Mouse (Mus musculus): ENCODE measurements around the gene Krtap4-8.
"Not testable (repeated sequence)": the region's sequence is repeated elsewhere in the genome, so short reads cannot be mapped to it uniquely, and the experiment has no call there.

Krtap4-8 gene

GRCm38 (mm10) chr11:99780604-99781003 lies at the start of gene Krtap4-8:
Gene Krtap4-8, minus strand, starts transcription at chr11:99780704.
- Histone ChIP-seq H3K27me3 (ENCODE audit: control insufficient read depth, insufficient read depth, low read length, poor library complexity, severe bottlenecking) (no peaks in the 10 kb centered on the region), H3K36me3 (ENCODE audit: control insufficient read depth, insufficient read depth, low read length, poor library complexity, severe bottlenecking) (no peaks in the 10 kb centered on the region)
- no peak for DNase-seq (ENCODE audit: low read depth, low spot score)

GRCm38 (mm10) chr11:99815566-99815965 lies 35.1 kb upstream of the Krtap4-8 start, which contains the start of gene Gm11564:
Gene Gm11564, minus strand, starts transcription at chr11:99815666.
- DNase-seq (ENCODE audit: low read depth, low spot score); H3K36me3 ChIP-seq (ENCODE audit: control insufficient read depth, insufficient read depth, low read length, poor library complexity, severe bottlenecking); H3K27me3 ChIP-seq (ENCODE audit: control insufficient read depth, insufficient read depth, low read length, poor library complexity, severe bottlenecking): not testable (repeated sequence)

- H3K36me3 ChIP-seq (ENCODE audit: control insufficient read depth, insufficient read depth, low read length, poor library complexity, severe bottlenecking); H3K27me3 ChIP-seq (ENCODE audit: control insufficient read depth, insufficient read depth, low read length, poor library complexity, severe bottlenecking); DNase-seq (ENCODE audit: low read depth, low spot score): not testable (repeated sequence)
These were observed 29.3 kb upstream of the Krtap4-8 start, which contains the start of gene Krtap4-13 for GRCm38 (mm10) chr11:99809792-99810191. Gene Krtap4-13, minus strand, starts transcription at chr11:99809892.

DNA sequence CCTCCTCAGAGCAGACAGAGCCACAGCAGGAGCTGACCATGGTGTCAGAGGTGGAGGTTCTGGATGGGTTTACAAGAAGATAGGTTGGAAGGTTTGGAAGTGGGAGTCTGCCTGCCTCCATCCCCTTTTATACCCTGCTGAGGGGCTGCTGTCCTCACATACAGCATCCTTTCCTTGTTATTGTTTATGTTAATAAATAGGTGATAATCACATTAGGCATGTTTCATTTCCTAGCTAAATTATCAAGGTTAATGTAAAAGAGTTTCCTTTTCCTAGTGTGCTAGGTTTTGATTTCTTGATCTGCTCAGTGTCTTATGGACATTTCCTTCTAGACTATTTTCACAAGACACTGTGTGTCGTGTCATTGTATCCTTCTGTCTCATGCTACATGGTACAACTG lies 23.8 kb upstream of the Krtap4-8 start, which contains the start of gene Gm11554:
Gene Gm11554 (minus strand): TSS at position 101 of the 400 bp plus-strand sequence.
- not testable (repeated sequence) for H3K36me3 ChIP-seq (ENCODE audit: control insufficient read depth, insufficient read depth, low read length, poor library complexity, severe bottlenecking); H3K27me3 ChIP-seq (ENCODE audit: control insufficient read depth, insufficient read depth, low read length, poor library complexity, severe bottlenecking); DNase-seq (ENCODE audit: low read depth, low spot score)

DNA sequence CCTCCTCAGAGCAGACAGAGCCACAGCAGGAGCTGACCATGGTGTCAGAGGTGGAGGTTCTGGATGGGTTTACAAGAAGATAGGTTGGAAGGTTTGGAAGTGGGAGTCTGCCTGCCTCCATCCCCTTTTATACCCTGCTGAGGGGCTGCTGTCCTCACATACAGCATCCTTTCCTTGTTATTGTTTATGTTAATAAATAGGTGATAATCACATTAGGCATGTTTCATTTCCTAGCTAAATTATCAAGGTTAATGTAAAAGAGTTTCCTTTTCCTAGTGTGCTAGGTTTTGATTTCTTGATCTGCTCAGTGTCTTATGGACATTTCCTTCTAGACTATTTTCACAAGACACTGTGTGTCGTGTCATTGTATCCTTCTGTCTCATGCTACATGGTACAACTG lies 18.3 kb upstream of the Krtap4-8 start, which contains the start of gene Gm11569:
Gene Gm11569 (minus strand): TSS at position 101 of the 400 bp plus-strand sequence.
- H3K27me3 ChIP-seq (ENCODE audit: control insufficient read depth, insufficient read depth, low read length, poor library complexity, severe bottlenecking); DNase-seq (ENCODE audit: low read depth, low spot score); H3K36me3 ChIP-seq (ENCODE audit: control insufficient read depth, insufficient read depth, low read length, poor library complexity, severe bottlenecking): not testable (repeated sequence)

DNA sequence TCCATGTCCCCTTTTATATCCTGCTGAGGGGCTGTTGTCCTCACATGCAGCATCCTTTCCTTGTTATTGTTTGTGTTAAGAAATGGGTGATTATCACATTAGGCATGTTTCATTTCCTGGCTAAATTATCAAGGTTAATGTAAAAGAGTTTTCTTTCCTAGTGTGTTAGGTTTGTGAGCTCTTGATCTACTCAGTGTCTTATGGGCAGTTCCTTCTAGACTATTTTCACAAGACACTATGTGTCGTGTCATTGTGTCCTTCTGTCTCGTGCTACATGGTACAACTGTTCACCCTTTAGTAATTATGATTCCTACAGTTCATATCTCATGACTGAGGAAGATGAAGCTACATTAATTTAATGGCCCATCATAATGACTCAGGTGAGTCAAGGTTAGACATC lies 12.9 kb upstream of the Krtap4-8 start, which contains the start of gene Gm11596:
Gene Gm11596 (minus strand): TSS at position 101 of the 400 bp plus-strand sequence.
- Histone ChIP-seq H3K27me3 (ENCODE audit: control insufficient read depth, insufficient read depth, low read length, poor library complexity, severe bottlenecking) (no peaks in the 10 kb centered on the region), H3K36me3 (ENCODE audit: control insufficient read depth, insufficient read depth, low read length, poor library complexity, severe bottlenecking) (no peaks in the 10 kb centered on the region)
- no peak for DNase-seq (ENCODE audit: low read depth, low spot score)

GRCm38 (mm10) chr11:99784900-99785299 lies 4.4 kb upstream of the Krtap4-8 start, which contains the start of gene Krtap4-9:
Gene Krtap4-9, plus strand, starts transcription at chr11:99785200.
- DNase-seq (ENCODE audit: low read depth, low spot score); H3K27me3 ChIP-seq (ENCODE audit: control insufficient read depth, insufficient read depth, low read length, poor library complexity, severe bottlenecking); H3K36me3 ChIP-seq (ENCODE audit: control insufficient read depth, insufficient read depth, low read length, poor library complexity, severe bottlenecking): not testable (repeated sequence)

DNA sequence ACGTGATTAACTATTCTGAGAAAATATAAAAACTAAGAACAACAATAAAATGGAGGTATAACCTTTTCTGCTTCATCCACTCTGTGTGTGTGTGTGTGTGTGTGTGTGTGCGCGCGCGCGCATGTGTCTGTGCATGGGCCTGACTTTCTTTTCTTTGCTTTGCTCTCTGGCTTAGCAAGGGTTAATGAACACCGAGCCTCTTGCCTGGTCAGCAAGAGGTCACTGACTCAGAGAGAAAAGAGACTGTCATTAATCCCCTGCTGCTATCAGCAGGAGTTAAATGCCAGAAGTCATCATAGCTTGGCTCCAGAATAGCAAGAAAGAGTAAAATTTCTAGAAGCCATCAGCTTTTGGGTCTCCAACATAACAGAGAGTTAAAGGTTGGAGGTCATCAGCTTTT lies 2.1 kb downstream of the Krtap4-8 start:
- H3K27me3 ChIP-seq (ENCODE audit: control insufficient read depth, insufficient read depth, low read length, poor library complexity, severe bottlenecking), result no peaks in the 10 kb centered on the region
- H3K36me3 ChIP-seq (ENCODE audit: control insufficient read depth, insufficient read depth, low read length, poor library complexity, severe bottlenecking), result no peaks in the 10 kb centered on the region
- DNase-seq (ENCODE audit: low read depth, low spot score), result no peak

GRCm38 (mm10) chr11:99772813-99773212 lies 7.7 kb downstream of the Krtap4-8 start, which contains the start of gene Gm11595:
Gene Gm11595, minus strand, starts transcription at chr11:99772913.
- not testable (repeated sequence) for DNase-seq (ENCODE audit: low read depth, low spot score); H3K36me3 ChIP-seq (ENCODE audit: control insufficient read depth, insufficient read depth, low read length, poor library complexity, severe bottlenecking)

GRCm38 (mm10) chr11:99768410-99768809 lies 12.1 kb downstream of the Krtap4-8 start:
- Histone ChIP-seq H3K36me3 (ENCODE audit: control insufficient read depth, insufficient read depth, low read length, poor library complexity, severe bottlenecking) (no peaks in the 10 kb centered on the region), H3K27me3 (ENCODE audit: control insufficient read depth, insufficient read depth, low read length, poor library complexity, severe bottlenecking) (no peaks in the 10 kb centered on the region)
- DNase-seq (ENCODE audit: low read depth, low spot score), result no peak

More at GRCm38 (mm10) chr11:99772813-99773212, 7.7 kb downstream of the Krtap4-8 start, which contains the start of gene Gm11595:
- not testable (repeated sequence) for H3K27me3 ChIP-seq (ENCODE audit: control insufficient read depth, insufficient read depth, low read length, poor library complexity, severe bottlenecking)

DNA sequence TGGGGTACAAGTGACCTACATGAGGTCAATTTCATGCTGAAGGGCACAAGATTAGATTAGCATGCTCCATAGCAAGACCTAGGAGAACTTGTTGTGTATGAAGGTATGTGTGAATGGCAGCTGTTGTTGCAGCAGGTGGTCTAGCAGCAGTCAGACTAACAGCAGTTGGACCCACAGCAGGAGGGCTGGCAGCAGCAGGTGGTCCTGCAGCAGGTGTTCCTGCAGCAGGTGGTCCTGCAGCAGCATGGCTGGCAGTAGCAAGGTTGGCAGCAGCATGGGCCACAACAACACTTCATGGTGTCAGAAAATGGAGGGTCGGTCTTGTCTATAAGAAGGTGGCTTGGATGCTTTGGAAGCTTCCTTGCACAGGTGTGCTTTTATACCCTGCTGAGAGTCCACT lies 21.6 kb downstream of the Krtap4-8 start:
- H3K36me3 ChIP-seq (ENCODE audit: control insufficient read depth, insufficient read depth, low read length, poor library complexity, severe bottlenecking), result no peaks in the 10 kb centered on the region
- no peak for DNase-seq (ENCODE audit: low read depth, low spot score)

GRCm38 (mm10) chr11:99743985-99744384 lies 36.5 kb downstream of the Krtap4-8 start:
- DNase-seq (ENCODE audit: low read depth, low spot score), result no peak
- Histone ChIP-seq H3K36me3 (ENCODE audit: control insufficient read depth, insufficient read depth, low read length, poor library complexity, severe bottlenecking) (no peaks in the 10 kb centered on the region), H3K27me3 (ENCODE audit: control insufficient read depth, insufficient read depth, low read length, poor library complexity, severe bottlenecking) (no peaks in the 10 kb centered on the region)

More for the DNA sequence above, 21.6 kb downstream of the Krtap4-8 start:
- H3K27me3 ChIP-seq (ENCODE audit: control insufficient read depth, insufficient read depth, low read length, poor library complexity, severe bottlenecking), result no peaks in the 10 kb centered on the region

GRCm38 (mm10) chr11:99734190-99734589 lies 46.3 kb downstream of the Krtap4-8 start, which contains the start of gene Gm14180:
Gene Gm14180, minus strand, starts transcription at chr11:99734290.
- no peaks in the 10 kb centered on the region for H3K36me3 ChIP-seq (ENCODE audit: control insufficient read depth, insufficient read depth, low read length, poor library complexity, severe bottlenecking)
- H3K27me3 ChIP-seq (ENCODE audit: control insufficient read depth, insufficient read depth, low read length, poor library complexity, severe bottlenecking), result no peaks in the 10 kb centered on the region
- no peak for DNase-seq (ENCODE audit: low read depth, low spot score)
